Mouse (Mus musculus) CH12.LX (cell line): ENCODE measurements around the gene 2610318N02Rik. TPM values are rescaled to one million over a fixed set of nuclear protein-coding genes. Genes with fewer than 3 reads are reported as not detected.

ENCODE experiments used
- DNase-seq: peaks from one replicate; pipeline ENCODE4 v3.0.0-alpha.2; 2013; ENCODE audit errors: extremely low read depth
- H3K27ac ChIP-seq: 2 replicates; pipeline ENCODE4 v1.5.1; 2012; ENCODE audit warnings: low read depth, mild to moderate bottlenecking, control low read depth, moderate library complexity; ENCODE audit not compliant: insufficient read depth
- H3K27me3 ChIP-seq: replicated peaks from 2 replicates; pipeline ENCODE3; 2012; ENCODE audit warnings: inconsistent platforms
- H3K36me3 ChIP-seq, 2 experiments: replicated peaks in 1 of 2; 2 replicates each; pipeline versions ENCODE3 to v1.6.1; 2012; ENCODE audit warnings: inconsistent platforms in 1 of 2, low read length in 1 of 2, mild to moderate bottlenecking in 1 of 2, mixed read lengths in 1 of 2, moderate library complexity in 1 of 2; ENCODE audit not compliant: control insufficient read depth in 1 of 2, insufficient read depth in 1 of 2
- H3K4me1 ChIP-seq, 2 experiments: 2 replicates each; pipeline ENCODE4 v1.6.1; 2012; ENCODE audit warnings: inconsistent platforms in 1 of 2, moderate library complexity in 1 of 2; ENCODE audit not compliant: insufficient read depth in 2 of 2, control insufficient read depth in 1 of 2
- H3K4me2 ChIP-seq: 2 replicates; pipeline ENCODE4 v1.6.1; 2012; ENCODE audit warnings: low read depth, mild to moderate bottlenecking, control low read depth; ENCODE audit not compliant: poor library complexity, insufficient read depth, severe bottlenecking
- H3K4me3 ChIP-seq, 3 experiments: fragments of 150-350 bp in 1 of 3; sonication (generic) in 1 of 3; replicated peaks in 1 of 3; 2 replicates each; pipeline versions ENCODE3 to v1.5.1; 2011 to 2012; ENCODE audit warnings: low read depth in 2 of 3, low read length in 2 of 3, mild to moderate bottlenecking in 2 of 3, moderate library complexity in 2 of 3, control low read depth in 1 of 3, improper control_type of control experiment in 1 of 3, inconsistent platforms in 1 of 3, mixed read lengths in 1 of 3; ENCODE audit not compliant: poor library complexity in 1 of 3
- H3K79me2 ChIP-seq: replicated peaks from 2 replicates; pipeline ENCODE4 v1.6.1; 2012; ENCODE audit warnings: mild to moderate bottlenecking, moderate library complexity; ENCODE audit not compliant: control insufficient read depth, poor library complexity, insufficient read depth, severe bottlenecking; ENCODE audit errors: extremely low read depth
- H3K9ac ChIP-seq: 2 replicates; pipeline ENCODE4 v1.6.1; 2012; ENCODE audit warnings: low read depth, mild to moderate bottlenecking, control low read depth, moderate library complexity; ENCODE audit not compliant: insufficient read depth
- H3K9me3 ChIP-seq: replicated peaks from 2 replicates; pipeline ENCODE3; 2012; ENCODE audit warnings: low read length, inconsistent platforms, mixed read lengths
- BHLHE40 ChIP-seq: IDR thresholded peaks from 2 replicates; pipeline ENCODE4 v1.6.1; 2011; ENCODE audit warnings: mild to moderate bottlenecking, low read depth, low read length, improper control_type of control experiment
- CHD2 ChIP-seq: IDR thresholded peaks from 2 replicates; pipeline ENCODE4 v1.6.1; 2011; ENCODE audit warnings: low read length, improper control_type of control experiment
- CTCF ChIP-seq, 2 experiments: IDR thresholded peaks in 1 of 2; conservative IDR thresholded peaks in 1 of 2; 2 replicates each; pipeline ENCODE4 v1.5.1; 2011 to 2012; ENCODE audit warnings: low read depth in 2 of 2, low read length in 2 of 2, improper control_type of control experiment in 1 of 2, inconsistent platforms in 1 of 2, mild to moderate bottlenecking in 1 of 2, moderate library complexity in 1 of 2
- ELF1 ChIP-seq: IDR thresholded peaks from 2 replicates; pipeline ENCODE4 v1.6.1; 2014; ENCODE audit warnings: low read depth, mild to moderate bottlenecking, inconsistent platforms, low read length, improper control_type of control experiment
- EP300 ChIP-seq: IDR thresholded peaks from 2 replicates; pipeline ENCODE4 v1.6.1; 2011; ENCODE audit warnings: low read length, improper control_type of control experiment
- HCFC1 ChIP-seq: IDR thresholded peaks from 2 replicates; pipeline ENCODE4 v1.6.1; 2012; ENCODE audit warnings: low read depth, mild to moderate bottlenecking, inconsistent platforms, low read length, improper control_type of control experiment
- IRF4 ChIP-seq: IDR thresholded peaks from 2 replicates; pipeline ENCODE4 v1.6.1; 2014; ENCODE audit warnings: low read depth, mild to moderate bottlenecking, inconsistent platforms, low read length, improper control_type of control experiment
- JUND ChIP-seq: conservative IDR thresholded peaks from 2 replicates; pipeline ENCODE4 v1.6.1; 2011; ENCODE audit warnings: low read depth, low read length, improper control_type of control experiment
- KAT2A ChIP-seq: IDR thresholded peaks from 2 replicates; pipeline ENCODE4 v1.6.1; 2012; ENCODE audit warnings: low read length, improper control_type of control experiment, inconsistent platforms; ENCODE audit not compliant: insufficient replicate concordance
- MAFK ChIP-seq: IDR thresholded peaks from 2 replicates; pipeline ENCODE4 v1.6.1; 2011; ENCODE audit warnings: low read length, improper control_type of control experiment; ENCODE audit not compliant: insufficient replicate concordance
- MAX ChIP-seq: IDR thresholded peaks from 2 replicates; pipeline ENCODE4 v1.6.1; 2011; ENCODE audit warnings: low read length, improper control_type of control experiment
- MAZ ChIP-seq: IDR thresholded peaks from 2 replicates; pipeline ENCODE4 v1.6.1; 2012; ENCODE audit warnings: low read depth, mild to moderate bottlenecking, inconsistent platforms, low read length, improper control_type of control experiment, moderate library complexity
- MEF2A ChIP-seq: IDR thresholded peaks from 2 replicates; pipeline ENCODE4 v1.6.1; 2014; ENCODE audit warnings: low read depth, mild to moderate bottlenecking, inconsistent platforms, low read length, improper control_type of control experiment, borderline replicate concordance
- MXI1 ChIP-seq: IDR thresholded peaks from 2 replicates; pipeline ENCODE4 v1.6.1; 2011; ENCODE audit warnings: mild to moderate bottlenecking, low read depth, low read length, improper control_type of control experiment
- MYC ChIP-seq: IDR thresholded peaks from 2 replicates; pipeline ENCODE4 v1.6.1; 2011; ENCODE audit warnings: low read depth, mild to moderate bottlenecking, improper control_type of control experiment, low read length
- NELFE ChIP-seq: IDR thresholded peaks from 2 replicates; pipeline ENCODE4 v1.6.1; 2011; ENCODE audit warnings: low read depth, low read length, improper control_type of control experiment
- NRF1 ChIP-seq: IDR thresholded peaks from 2 replicates; pipeline ENCODE4 v1.6.1; 2014; ENCODE audit warnings: low read depth, mild to moderate bottlenecking, inconsistent platforms, low read length, improper control_type of control experiment, moderate library complexity
- POLR2A ChIP-seq: IDR thresholded peaks from 2 replicates; pipeline ENCODE4 v1.6.1; 2011; ENCODE audit warnings: low read depth, mild to moderate bottlenecking, improper control_type of control experiment, low read length
- POLR2AphosphoS2 ChIP-seq: IDR thresholded peaks from 2 replicates; pipeline ENCODE4 v1.6.1; 2011; ENCODE audit warnings: low read depth, low read length, improper control_type of control experiment
- RCOR1 ChIP-seq: conservative IDR thresholded peaks from 2 replicates; pipeline ENCODE4 v1.6.1; 2012; ENCODE audit warnings: low read depth, mild to moderate bottlenecking, inconsistent platforms, low read length, improper control_type of control experiment
- SIN3A ChIP-seq: IDR thresholded peaks from 2 replicates; pipeline ENCODE4 v1.6.1; 2012; ENCODE audit warnings: low read length, improper control_type of control experiment, inconsistent platforms
- TBP ChIP-seq: conservative IDR thresholded peaks from 2 replicates; pipeline ENCODE4 v1.6.1; 2011; ENCODE audit warnings: low read depth, low read length, improper control_type of control experiment
- USF1 ChIP-seq: IDR thresholded peaks from 2 replicates; pipeline ENCODE4 v1.6.1; 2014; ENCODE audit warnings: low read depth, mild to moderate bottlenecking, inconsistent platforms, low read length, improper control_type of control experiment
- USF2 ChIP-seq: conservative IDR thresholded peaks from 2 replicates; pipeline ENCODE4 v1.6.1; 2011; ENCODE audit warnings: low read depth, low read length, improper control_type of control experiment
- ZC3H11A ChIP-seq: IDR thresholded peaks from 2 replicates; pipeline ENCODE4 v1.6.1; 2012; ENCODE audit warnings: low read depth, mild to moderate bottlenecking, inconsistent platforms, low read length, improper control_type of control experiment
- ZKSCAN1 ChIP-seq: IDR thresholded peaks from 2 replicates; pipeline ENCODE4 v1.6.1; 2012; ENCODE audit warnings: low read depth, inconsistent platforms, low read length, improper control_type of control experiment, borderline replicate concordance
- ZNF384 ChIP-seq: IDR thresholded peaks from 2 replicates; pipeline ENCODE4 v1.6.1; 2012; ENCODE audit warnings: low read depth, low read length, improper control_type of control experiment, inconsistent platforms
- dilution Hi-C: fragments of 300-500 bp; cut with MboI; formaldehyde crosslinking; loops from 2 replicates; pipeline ENCODE4 v1.14.3; 2020; ENCODE audit warnings: low sequenced_read_pairs; ENCODE audit not compliant: extremely low pct_unique_long_range_greater_than_20kb, extremely low pct_ligation_motif_present
- in situ Hi-C: fragments of 300-500 bp; cut with MboI; formaldehyde crosslinking; loops from 3 replicates; pipeline ENCODE4 v1.14.3; 2019; ENCODE audit warnings: low sequenced_read_pairs, low pct_ligation_motif_present, low pct_unique_long_range_greater_than_20kb, mixed read lengths
- polyA plus RNA-seq: library from polyadenylated mRNA; unstranded; fragments of >175 nt; gene quantifications from 2 replicates; pipeline ENCODE4 v1.2.1, GENCODE M21; 2012; ENCODE audit warnings: low read depth; ENCODE audit not compliant: insufficient read length
- total RNA-seq, 2 experiments: library from RNA; depleted of rRNA; stranded (reverse); fragments of 300-350 nt in 1 of 2; fragments of >200 nt in 1 of 2; gene quantifications; 2 replicates each; pipeline ENCODE4 v1.2.3; 2012 to 2014

Gene 2610318N02Rik
- total and polyA plus RNA-seq, 3 experiments, result 21.0 to 78.4 (median 33.3) TPM

DNA sequence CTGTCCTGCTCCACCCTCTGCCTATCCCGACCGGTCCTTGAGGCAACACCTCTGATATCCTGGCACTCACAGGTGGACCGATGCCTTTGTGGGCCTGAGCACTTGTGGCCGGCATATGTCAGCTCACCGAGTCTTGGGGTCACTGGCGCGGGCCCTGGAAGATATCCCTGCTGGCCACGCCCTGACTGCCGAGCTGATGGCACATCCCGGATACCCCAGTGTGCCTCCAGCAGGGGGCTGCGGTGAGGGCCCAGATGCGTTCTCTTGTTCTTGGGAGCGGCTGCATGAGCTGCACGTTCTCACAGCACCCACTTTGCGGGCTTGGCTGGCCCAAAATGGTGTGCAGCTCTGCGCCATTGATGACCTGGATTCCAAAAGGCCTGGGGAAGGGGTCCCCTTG is 23.1 kb upstream of the 2610318N02Rik start (continued):
- no peak for TF ChIP-seq RCOR1
- TF ChIP-seq ZNF384, result no peak
- no peak for TF ChIP-seq NELFE
- TF ChIP-seq USF2, result no peak
- TF ChIP-seq TBP, result no peak
- TF ChIP-seq USF1, result no peak
- TF ChIP-seq IRF4, result no peak; the same call in none of the 2 replicates
- no peak for TF ChIP-seq POLR2AphosphoS2
- peak; percentile 60 for TF ChIP-seq POLR2A
- no peak for TF ChIP-seq ZKSCAN1
- TF ChIP-seq ELF1, result peak; percentile 56; the same call in 1 of the 2 replicates
- TF ChIP-seq HCFC1, result peak; percentile 13

DNA sequence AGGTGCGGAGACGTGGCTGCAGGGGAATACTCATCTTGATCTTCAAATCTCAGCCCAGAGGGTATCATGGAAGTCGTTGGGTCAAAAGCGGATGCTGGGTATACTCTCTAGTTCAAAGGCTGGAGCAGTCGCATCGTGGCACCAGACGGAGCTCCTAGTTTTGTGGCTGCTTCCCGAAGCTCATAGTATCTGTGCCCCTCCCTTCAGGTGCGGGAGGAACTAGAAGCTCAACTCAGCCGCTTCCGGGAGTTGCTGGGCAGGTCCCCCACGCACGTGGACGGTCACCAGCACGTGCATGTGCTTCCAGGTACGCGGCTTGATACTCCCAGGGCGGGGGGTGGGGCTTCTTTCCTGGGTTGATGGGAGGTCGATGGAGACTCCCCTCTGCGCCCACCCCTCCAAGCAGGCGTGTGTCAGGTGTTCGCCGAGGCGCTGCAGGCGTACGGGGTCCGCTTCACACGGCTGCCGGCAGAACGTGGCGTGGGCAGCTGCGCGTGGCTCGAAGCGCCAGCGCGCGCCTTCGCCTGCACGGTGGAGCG is 22.5 kb upstream of the 2610318N02Rik start:
- peak; percentile 72 for DNase-seq
- TF ChIP-seq MXI1 (peak; percentile 97), ZC3H11A (no peak), USF1 (peak; percentile 13; the same call in 1 of the 2 replicates), MAFK (no peak), JUND (no peak), NRF1 (peak; percentile 14; the same call in 1 of the 2 replicates), MAZ (peak; percentile 81), IRF4 (peak; percentile 50), KAT2A (0 out of 2 replicates have a peak, but pooled peaks have one; percentile 8), ELF1 (peak; percentile 82), EP300 (no peak), MAX (peak; percentile 99), CHD2 (peak; percentile 5), CTCF (conservative IDR thresholded peaks at IDR 0.05 in 1 of 2, IDR thresholded peaks at IDR 0.05 in 1 of 2; ENCODE audit: low read depth in 2 of 2, low read length in 2 of 2) (0 out of 4 replicates have a peak, but pooled peaks of 1 of the 2 experiments have one; percentile 7), TBP (0 out of 2 replicates have a peak, but pooled peaks have one; percentile 51), SIN3A (peak; percentile 33; the same call in 1 of the 2 replicates), BHLHE40 (peak; percentile 100), MEF2A (0 out of 2 replicates have a peak, but pooled peaks have one; percentile 11), MYC (peak; percentile 99)

More for the DNA sequence above, 22.5 kb upstream of the 2610318N02Rik start:
- Histone ChIP-seq H3K4me2 (peak overlapping the region; percentile 91), H3K79me2 (peaks cover 4% of the 10 kb centered on the region; the same call in 1 of the 2 replicates), H3K9me3 (no peaks in the 10 kb centered on the region), H3K36me3 (peaks cover 16 to 51% of the 10 kb centered on the region in 2 experiments), H3K4me3 (peak overlapping the region; percentile 73 to 83 (median 80)), H3K4me1 (peaks cover 7 to 40% of the 10 kb centered on the region in 2 experiments), H3K9ac (peak overlapping the region; percentile 64), H3K27ac (peak overlapping the region; percentile 18), H3K27me3 (no peaks in the 10 kb centered on the region)
- dilution Hi-C loops (no loop called here), in situ Hi-C loops (no loop called here)
